Mouse (Mus musculus): ENCODE data around the gene Suv39h2. TPM values are rescaled to one million over a fixed set of nuclear protein-coding genes. Genes with fewer than 3 reads are reported as not detected.

The Suv39h2 gene
- total and polyA plus RNA-seq, 3 experiments, result 9.6 to 17.3 (median 11.4) TPM

DNA sequence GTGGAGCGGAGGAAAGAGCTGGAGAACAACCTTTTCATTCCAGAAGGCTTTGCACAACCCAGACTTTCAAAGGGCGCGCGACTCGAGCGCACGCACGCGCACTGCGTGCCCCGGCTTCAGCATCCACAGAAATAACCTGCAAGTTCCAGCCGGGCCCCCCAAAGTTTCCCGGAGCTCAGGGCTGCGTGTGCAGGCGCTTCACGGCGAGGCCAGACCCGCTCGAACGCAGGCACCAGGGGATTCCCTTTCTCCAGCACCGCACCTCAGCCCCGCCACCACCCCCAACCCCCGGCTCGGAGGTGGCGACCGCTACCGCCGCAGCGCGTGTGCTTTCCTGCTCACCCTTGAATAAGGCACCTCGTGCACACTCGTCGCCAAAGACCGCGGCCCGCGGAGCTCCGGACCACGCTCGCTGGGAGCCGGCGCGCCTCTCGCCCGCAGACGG is 448 bp downstream of the Suv39h2 start:
- in situ Hi-C loops (cut with MboI; ENCODE audit: low pct_ligation_motif_present, low pct_unique_long_range_greater_than_20kb, low sequenced_read_pairs) (no loop called here), dilution Hi-C loops (cut with MboI; ENCODE audit: extremely low pct_ligation_motif_present, extremely low pct_unique_long_range_greater_than_20kb, low sequenced_read_pairs) (no loop called here)
- Histone ChIP-seq H3K36me3 (replicated peaks in 1 of 2; ENCODE audit: control insufficient read depth in 1 of 2, insufficient read depth in 1 of 2, low read length in 1 of 2) (peaks cover 4 to 20% of the 10 kb centered on the region in 2 experiments), H3K27me3 (replicated peaks) (no peaks in the 10 kb centered on the region), H3K4me1 (ENCODE audit: control insufficient read depth in 1 of 2, insufficient read depth in 2 of 2) (peaks cover 6 to 45% of the 10 kb centered on the region in 2 experiments; a peak in 3 of 4 replicates), H3K27ac (ENCODE audit: insufficient read depth, low read depth) (peak overlapping the region; percentile 57), H3K79me2 (replicated peaks; ENCODE audit: control insufficient read depth, extremely low read depth, insufficient read depth, poor library complexity, severe bottlenecking) (peaks cover 18% of the 10 kb centered on the region), H3K4me2 (ENCODE audit: insufficient read depth, low read depth, poor library complexity, severe bottlenecking) (peak overlapping the region; percentile 90), H3K9me3 (replicated peaks; ENCODE audit: low read length) (no peaks in the 10 kb centered on the region), H3K4me3 (replicated peaks in 1 of 3; ENCODE audit: low read depth in 2 of 3, low read length in 2 of 3, poor library complexity in 1 of 3) (peak overlapping the region; percentile 64 to 95 (median 86)), H3K9ac (ENCODE audit: insufficient read depth, low read depth) (peak overlapping the region; percentile 71)
- TF ChIP-seq BHLHE40 (IDR thresholded peaks at IDR 0.05; ENCODE audit: low read depth, low read length) (no peak), NRF1 (IDR thresholded peaks at IDR 0.05; ENCODE audit: low read depth, low read length) (peak; percentile 87)
- DNase-seq (ENCODE audit: extremely low read depth), result peak; percentile 52

DNA sequence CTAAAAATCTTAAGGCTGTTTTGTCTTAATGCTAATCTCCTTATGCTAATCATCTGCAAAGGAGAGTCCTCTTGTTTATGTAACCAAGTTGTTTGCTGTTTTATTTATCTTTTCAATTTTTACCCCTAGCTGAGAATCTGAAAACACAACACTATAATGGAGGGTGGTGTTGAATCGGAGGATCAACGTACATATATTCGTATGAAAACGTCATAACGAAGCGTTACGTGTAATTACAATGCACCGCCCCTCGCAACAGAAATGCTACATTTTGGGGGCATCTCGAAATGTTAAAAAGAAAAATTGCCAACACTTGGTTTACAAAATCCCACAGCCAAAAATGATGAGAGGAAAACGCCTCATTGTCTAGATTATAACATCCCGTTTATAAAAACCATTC is 940 bp downstream of the Suv39h2 start:
- Histone ChIP-seq H3K36me3 (replicated peaks in 1 of 2; ENCODE audit: control insufficient read depth in 1 of 2, insufficient read depth in 1 of 2, low read length in 1 of 2) (peaks cover 4 to 24% of the 10 kb centered on the region in 2 experiments), H3K79me2 (replicated peaks; ENCODE audit: control insufficient read depth, extremely low read depth, insufficient read depth, poor library complexity, severe bottlenecking) (peaks cover 18% of the 10 kb centered on the region), H3K27me3 (replicated peaks) (no peaks in the 10 kb centered on the region), H3K9ac (ENCODE audit: insufficient read depth, low read depth) (peak overlapping the region; percentile 71), H3K4me1 (ENCODE audit: control insufficient read depth in 1 of 2, insufficient read depth in 2 of 2) (peaks cover 6 to 45% of the 10 kb centered on the region in 2 experiments; a peak in 3 of 4 replicates), H3K4me2 (ENCODE audit: insufficient read depth, low read depth, poor library complexity, severe bottlenecking) (peak overlapping the region; percentile 90), H3K9me3 (replicated peaks; ENCODE audit: low read length) (no peaks in the 10 kb centered on the region), H3K4me3 (replicated peaks in 1 of 3; ENCODE audit: low read depth in 2 of 3, low read length in 2 of 3, poor library complexity in 1 of 3) (peak overlapping the region; percentile 64 to 95 (median 86)), H3K27ac (ENCODE audit: insufficient read depth, low read depth) (peak overlapping the region; percentile 57; the same call in 1 of the 2 replicates)
- dilution Hi-C loops (cut with MboI; ENCODE audit: extremely low pct_ligation_motif_present, extremely low pct_unique_long_range_greater_than_20kb, low sequenced_read_pairs), result no loop called here
- DNase-seq (ENCODE audit: extremely low read depth), result peak; percentile 52
- no peak for TF ChIP-seq MAZ (IDR thresholded peaks at IDR 0.05; ENCODE audit: low read depth, low read length)
- peak; percentile 51; the same call in 1 of the 2 replicates for TF ChIP-seq SIN3A (IDR thresholded peaks at IDR 0.05; ENCODE audit: low read length)
- in situ Hi-C loops (cut with MboI; ENCODE audit: low pct_ligation_motif_present, low pct_unique_long_range_greater_than_20kb, low sequenced_read_pairs), result no loop called here

DNA sequence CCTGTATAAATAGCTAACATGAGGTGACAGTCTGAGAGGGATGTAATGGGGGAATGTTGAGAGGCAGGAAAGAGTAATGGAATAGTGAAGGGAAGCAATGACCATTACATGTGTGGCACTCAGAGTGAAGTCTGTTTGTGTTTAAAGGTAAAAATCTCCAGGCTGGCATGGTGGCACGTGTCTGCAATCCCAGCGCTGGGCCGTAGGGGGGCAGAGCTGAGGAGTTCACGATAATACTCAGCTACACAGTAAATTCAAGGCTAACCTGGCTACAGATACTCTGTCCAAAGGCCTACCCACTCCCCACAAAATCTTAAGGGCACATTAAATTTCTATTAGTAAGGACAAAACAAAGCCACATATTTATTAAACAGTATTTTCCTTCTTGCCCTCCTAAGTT is 18.2 kb downstream of the Suv39h2 start:
- peaks cover 34 to 76% of the 10 kb centered on the region in 2 experiments for H3K36me3 ChIP-seq (replicated peaks in 1 of 2; ENCODE audit: control insufficient read depth in 1 of 2, insufficient read depth in 1 of 2, low read length in 1 of 2)
- TF ChIP-seq CTCF (conservative IDR thresholded peaks at IDR 0.05 in 1 of 2, IDR thresholded peaks at IDR 0.05 in 1 of 2; ENCODE audit: low read depth in 2 of 2, low read length in 2 of 2) (peak; percentile 16 to 20; a peak in 2 of 4 replicates), JUN (IDR thresholded peaks at IDR 0.05; ENCODE audit: insufficient read depth, low read depth, low read length) (no peak), SIN3A (IDR thresholded peaks at IDR 0.05; ENCODE audit: low read length) (no peak), ZKSCAN1 (IDR thresholded peaks at IDR 0.05; ENCODE audit: borderline replicate concordance, low read depth, low read length) (no peak)
- no peak overlapping the region for H3K27ac ChIP-seq (ENCODE audit: insufficient read depth, low read depth)
- no peak for DNase-seq (ENCODE audit: extremely low read depth)
- dilution Hi-C loops (cut with MboI; ENCODE audit: extremely low pct_ligation_motif_present, extremely low pct_unique_long_range_greater_than_20kb, low sequenced_read_pairs), result no loop called here
- H3K4me1 ChIP-seq (ENCODE audit: control insufficient read depth in 1 of 2, insufficient read depth in 2 of 2), result no peaks in the 10 kb centered on the region
- no peaks in the 10 kb centered on the region for H3K27me3 ChIP-seq (replicated peaks)
- H3K4me2 ChIP-seq (ENCODE audit: insufficient read depth, low read depth, poor library complexity, severe bottlenecking), result no peak overlapping the region
- H3K79me2 ChIP-seq (replicated peaks; ENCODE audit: control insufficient read depth, extremely low read depth, insufficient read depth, poor library complexity, severe bottlenecking), result no peaks in the 10 kb centered on the region
- no peaks in the 10 kb centered on the region for H3K9me3 ChIP-seq (replicated peaks; ENCODE audit: low read length)
- H3K4me3 ChIP-seq (replicated peaks in 1 of 3; ENCODE audit: low read depth in 2 of 3, low read length in 2 of 3, poor library complexity in 1 of 3), result no peak overlapping the region
- in situ Hi-C loops (cut with MboI; ENCODE audit: low pct_ligation_motif_present, low pct_unique_long_range_greater_than_20kb, low sequenced_read_pairs), result no loop called here
- no peak overlapping the region for H3K9ac ChIP-seq (ENCODE audit: insufficient read depth, low read depth)

All from CH12.LX (cell line).